Mouse (Mus musculus) hindlimb bud, embryonic 11.5 days (tissue): ENCODE measurements around the gene Olfr1322.

ENCODE experiments used
- DNase-seq: peaks from one replicate; pipeline ENCODE4 v3.0.0-alpha.2; 2012; ENCODE audit warnings: low read depth, low spot score; ENCODE audit errors: extremely low spot score

Gene Olfr1322

GRCm38 (mm10) chrX:49891383-49891782, at the start of gene Olfr1322:
Gene Olfr1322, minus strand, starts transcription at chrX:49891483.
- DNase-seq = no peak

DNA sequence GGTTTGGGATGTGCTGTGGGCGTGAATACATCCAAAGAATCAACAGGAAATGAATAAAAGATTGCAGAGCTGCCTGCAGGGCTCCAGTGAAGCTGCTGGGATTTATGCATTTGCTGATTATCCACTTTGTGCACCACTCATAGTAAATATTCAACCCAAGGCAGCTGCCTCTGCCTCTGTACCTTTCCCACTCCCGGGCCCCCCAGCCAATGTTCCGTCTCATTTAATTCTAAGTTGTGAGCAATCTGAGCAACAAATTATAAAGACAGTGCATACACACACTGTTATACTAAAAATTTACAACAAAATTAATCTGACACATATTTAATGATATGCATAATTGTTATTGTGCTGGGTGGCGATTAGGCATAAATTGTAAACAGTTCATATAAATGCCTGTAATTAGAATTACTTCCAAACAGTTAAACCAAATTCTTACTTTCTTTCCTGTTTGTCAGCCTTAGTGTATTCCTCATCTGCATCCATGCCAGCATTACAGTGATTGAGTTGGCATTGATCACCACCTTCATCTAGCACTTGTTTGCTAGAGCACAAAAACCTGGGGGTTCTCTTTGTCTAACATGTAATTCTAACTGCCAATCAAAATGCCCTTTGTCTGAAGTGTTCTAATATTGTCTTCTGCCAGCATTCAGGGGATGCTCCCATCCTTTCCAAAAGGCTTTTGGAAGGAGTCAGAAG, 13.5 kb downstream of the Olfr1322 start:
- DNase-seq = no peak
